Mouse (Mus musculus): Measurements from ENCODE around the gene Gm973.
A peak's percentile ranks its signal among the peaks of the same experiment; 100 is the strongest.
"Not testable (repeated sequence)": the region's sequence is repeated elsewhere in the genome, so short reads cannot be mapped to it uniquely, and the experiment has no call there.

The Gm973 gene

DNA sequence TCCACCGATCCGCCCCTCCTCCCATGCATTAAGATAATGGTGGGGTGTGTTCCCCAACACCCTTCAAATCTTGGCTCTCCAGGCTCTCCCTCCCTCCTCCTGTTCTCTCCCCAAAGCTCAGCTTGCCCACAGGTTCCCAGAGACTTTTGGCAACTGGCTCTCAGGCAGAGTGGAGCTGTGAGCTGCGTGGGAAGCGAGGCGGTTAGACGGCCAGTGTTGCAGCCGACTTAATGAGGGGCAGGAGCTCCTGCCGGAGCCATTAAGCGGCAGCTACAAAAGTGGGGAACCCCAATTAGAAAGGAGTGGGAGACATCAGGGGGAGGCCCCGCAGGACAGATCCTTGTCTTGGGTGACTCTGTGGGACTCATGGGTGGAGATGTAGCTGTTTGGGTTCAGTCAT, 76.3 kb downstream of the Gm973 start:
- no peak for DNase-seq

DNA sequence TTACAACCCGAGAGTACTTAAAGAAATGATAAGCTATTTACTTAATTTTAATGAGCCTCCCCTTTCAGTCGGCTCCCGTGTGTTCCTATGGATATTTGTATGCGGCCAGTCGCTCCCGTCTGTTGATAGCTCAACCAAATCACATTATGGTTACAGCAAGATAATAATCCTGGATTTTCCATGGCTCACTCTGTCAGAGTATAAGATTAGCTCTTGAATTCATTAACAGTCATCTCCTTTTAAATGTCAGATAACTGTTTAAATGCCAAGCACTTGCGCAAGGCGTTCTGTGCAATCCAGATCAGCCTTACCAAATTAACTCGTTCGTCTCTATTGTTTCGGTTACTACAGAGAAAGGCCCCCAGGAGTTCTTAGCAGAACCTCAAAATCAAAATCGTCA, 76.8 kb downstream of the Gm973 start:
- DNase-seq = no peak

DNA sequence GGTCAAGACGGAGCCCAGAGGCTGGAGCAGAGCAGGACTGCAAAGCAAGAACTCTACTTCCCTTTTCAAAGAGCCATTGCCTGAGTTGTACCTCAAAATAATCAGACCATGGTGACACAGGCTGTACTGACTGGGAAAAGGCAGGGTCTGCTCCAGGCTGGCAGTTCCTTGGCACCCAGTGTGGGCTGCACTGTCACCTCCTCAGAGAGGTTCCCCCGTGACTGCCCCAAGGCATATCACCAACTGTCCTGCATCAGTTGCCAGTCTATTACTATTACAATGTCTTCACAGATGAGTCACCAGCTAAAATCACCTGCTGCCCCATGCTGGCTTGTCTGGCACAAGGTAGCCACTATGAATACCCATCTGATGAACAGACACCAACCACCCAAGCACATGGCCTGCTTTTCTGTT, 77.6 kb downstream of the Gm973 start:
- peak; percentile 65 to 80 for DNase-seq

DNA sequence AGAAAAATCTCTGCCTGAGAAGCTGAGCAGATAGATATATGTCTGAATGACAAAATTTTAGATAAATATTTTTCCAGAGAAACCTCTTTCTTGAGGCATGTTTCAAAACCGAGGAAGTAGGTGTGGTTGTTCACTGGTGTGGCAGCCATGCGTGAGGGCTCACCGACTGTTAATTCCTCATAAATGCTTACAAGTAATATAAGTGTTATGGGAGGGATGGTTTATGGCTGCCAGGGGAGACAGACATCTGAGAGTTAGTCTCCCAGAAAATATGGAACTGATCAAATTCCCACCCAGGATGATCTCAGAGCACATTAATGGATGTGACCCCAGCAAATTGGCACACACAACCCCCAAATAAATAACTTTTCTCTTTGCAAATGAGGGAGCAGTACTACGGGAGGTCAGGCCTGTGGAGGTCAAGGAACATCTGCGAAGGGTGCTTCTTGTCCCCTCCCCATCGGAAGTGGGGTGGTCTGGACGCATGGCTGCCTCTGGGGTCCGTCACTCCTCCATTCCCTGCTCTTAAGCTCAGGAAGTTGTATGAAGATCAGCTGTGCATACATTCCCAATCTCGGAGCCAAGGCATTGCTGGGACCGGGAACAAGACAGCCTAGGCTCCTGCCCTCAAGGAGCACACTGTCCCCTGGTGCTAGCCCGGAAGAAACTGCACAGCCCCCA, 78.7 kb downstream of the Gm973 start:
- no peak for DNase-seq

DNA sequence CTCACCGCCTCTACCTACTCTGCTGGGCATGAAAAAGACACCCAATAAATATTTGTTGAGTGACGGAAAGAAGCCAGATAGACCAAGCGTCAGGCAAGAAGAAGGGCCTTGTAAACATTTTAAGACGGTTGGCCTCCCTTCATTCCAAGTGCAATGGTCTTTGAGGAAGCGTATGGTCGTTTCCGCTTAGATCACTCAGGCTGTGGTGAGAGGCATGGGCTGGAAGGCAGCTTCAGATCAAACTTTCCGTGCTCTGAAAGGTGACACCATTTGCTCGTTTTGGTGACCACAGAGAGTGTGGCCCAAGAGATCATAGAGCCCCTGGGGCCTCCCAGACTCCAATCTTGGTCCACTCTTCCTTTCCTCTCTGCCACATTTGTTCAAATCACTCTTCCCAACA, 79.5 kb downstream of the Gm973 start:
- no peak for DNase-seq

DNA sequence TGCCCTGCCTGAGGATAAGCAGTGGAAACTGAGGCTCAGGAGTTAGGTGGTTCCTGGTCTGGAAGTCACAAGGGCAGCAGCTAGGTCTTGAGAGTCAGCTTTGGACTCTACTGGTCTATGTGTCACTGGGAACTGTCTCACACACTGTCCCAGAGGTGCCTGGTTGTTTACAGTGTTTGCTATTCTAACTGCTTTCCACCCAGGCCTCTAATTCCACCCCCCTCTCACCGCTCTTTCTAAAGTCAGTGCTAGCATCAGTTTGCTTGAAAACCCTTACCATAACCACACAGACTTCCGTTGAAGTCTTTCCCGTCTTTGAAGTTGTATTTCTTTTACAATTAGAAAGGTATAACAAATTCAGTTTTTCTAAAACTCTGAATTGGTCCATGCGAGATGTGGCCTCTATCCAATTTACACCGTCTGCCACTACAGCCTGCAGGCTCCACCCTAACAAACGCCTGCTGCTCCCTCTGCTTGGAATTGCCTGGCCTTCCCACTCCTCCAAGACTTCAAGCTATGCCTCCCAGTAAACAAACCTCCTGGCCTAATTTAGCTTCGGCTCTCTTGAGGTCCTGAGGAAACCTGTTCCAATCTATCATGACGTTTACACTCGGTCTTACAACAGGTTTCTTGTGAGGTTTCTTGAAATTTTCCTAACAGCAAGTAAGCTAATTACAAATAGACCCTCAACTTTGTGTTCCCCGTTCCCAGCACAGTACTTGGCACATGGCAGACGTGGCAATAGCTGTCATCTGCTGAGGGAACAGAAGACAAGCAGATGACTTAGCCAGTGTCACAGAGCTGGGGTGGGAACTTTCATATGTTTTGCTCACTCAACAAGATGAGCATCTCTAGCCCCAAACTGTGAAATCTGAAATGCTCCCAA, 86.7 kb downstream of the Gm973 start:
- DNase-seq = peak; percentile 64 to 73

DNA sequence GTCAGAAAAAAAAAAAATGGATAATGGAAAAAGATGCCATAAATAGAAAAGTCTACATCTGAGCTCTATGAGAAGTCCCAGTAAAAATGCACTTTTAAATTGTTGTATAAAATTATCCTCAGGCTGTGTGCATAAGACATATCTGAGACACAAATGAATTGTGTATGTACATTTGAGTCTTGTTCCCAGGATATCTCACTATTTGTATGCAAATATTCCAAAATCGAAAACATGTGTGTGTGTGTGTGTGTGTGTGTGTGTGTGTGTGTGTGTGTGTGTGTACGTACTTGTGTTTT, 87.3 kb downstream of the Gm973 start:
- DNase-seq = no peak

DNA sequence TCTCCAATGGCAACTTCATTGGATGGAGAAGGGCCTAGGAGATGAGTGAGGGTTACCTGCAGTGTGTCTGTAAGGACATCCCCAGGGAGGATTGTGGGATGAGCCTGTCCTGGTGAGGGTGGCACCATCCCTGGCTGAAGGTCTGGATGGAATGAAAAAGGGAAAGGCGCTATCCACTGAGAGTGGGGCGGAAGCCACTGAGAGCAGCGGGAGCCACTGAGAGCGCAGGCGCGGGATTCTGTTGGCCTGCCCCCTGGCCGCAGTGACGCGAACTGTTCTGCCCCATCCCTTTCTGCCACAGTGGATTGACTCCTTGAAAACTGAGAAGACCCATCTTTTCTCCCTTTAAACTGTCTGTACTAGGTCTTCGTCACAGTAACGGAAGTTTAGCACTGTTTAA, 87.8 kb downstream of the Gm973 start:
- DNase-seq = no peak

DNA sequence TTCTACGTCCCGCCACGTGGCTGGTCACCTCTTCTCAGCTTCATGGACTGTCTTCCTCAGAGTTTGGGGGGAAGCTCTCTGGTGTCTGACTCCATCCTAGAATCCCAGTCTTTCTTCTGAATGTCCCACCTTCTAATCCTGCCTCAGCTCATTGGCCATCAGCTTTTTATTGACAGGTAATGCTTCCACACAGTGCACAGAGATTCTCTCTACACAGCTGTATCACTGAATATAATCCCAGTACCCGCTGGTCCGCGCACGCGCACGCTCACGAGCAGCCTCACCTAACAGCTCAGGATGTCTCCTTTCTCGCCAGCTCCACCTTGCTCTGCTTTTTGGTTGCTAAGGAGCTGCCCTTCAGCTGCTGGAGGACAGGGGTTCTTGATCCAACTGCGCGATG, 90.4 kb downstream of the Gm973 start:
- no peak for DNase-seq

DNA sequence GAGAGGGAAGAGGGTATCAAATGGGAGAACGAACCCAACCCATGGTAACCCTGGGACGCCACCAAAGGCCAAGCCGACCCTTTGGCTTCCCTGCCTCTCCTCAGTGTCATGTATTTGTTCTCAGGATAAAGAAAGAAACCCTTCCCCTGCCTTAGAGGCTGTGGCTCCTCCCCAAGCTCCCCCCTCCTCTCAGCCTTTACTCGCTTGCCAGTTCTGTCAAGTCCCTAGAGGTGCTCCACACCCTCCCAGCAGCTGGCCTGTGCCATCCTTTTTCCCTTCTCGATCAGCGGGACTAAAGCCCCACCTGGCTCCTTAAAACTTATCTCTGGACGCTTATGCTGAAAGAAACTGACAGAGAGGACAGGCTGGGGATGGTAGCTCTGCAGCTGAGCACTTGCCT, 91.0 kb downstream of the Gm973 start:
- DNase-seq = no peak

DNA sequence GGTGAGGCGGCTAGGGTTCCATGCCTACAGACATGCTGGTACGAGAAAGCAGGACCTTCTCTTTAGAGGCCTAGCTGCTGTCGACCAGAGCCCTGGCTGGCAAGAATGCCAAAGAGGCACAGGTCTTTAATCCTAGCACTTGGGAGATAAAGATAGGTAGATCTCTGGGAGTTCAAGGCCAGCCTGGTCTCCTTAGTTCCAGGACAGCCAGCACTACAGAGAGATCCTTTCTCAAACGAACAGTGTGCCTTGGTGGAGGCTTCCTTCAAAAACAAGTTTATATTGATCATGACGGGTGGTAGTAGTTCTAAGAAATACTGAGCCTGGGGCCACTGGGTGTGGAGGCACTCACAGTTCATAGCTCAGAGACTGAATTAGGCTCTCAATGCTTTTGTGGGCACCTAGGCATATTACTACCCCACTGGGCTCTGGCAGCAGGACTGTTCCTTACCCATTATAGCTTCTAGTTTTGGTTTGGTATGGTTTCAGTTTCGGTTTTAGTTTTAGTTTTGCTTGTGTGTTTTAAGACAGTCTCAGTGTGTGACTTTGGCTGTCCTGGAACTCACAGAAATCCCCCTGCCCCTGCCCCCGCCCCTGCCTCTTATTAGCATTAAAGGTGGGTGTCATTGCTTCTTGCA, 92.2 kb downstream of the Gm973 start:
- DNase-seq = no peak

DNA sequence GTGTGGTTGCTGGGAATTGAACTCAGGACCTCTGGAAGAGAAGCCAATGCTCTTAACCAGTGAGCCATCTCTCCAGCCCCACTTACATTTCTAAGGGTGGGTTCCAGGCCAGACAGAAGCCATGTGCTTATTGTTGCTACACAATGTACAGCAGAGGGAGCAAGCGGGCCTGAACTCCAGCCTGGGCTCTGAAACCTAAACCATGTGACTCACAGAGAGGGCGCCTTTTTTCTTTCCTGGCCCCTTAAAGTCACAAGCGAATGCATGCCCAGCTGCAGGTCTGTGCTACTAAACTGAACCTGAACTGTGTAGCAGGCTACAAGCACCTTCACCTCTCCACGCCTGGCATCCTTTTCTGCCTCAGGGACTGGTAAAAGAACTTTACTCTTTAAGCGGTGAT, 92.9 kb downstream of the Gm973 start:
- no peak for DNase-seq

DNA sequence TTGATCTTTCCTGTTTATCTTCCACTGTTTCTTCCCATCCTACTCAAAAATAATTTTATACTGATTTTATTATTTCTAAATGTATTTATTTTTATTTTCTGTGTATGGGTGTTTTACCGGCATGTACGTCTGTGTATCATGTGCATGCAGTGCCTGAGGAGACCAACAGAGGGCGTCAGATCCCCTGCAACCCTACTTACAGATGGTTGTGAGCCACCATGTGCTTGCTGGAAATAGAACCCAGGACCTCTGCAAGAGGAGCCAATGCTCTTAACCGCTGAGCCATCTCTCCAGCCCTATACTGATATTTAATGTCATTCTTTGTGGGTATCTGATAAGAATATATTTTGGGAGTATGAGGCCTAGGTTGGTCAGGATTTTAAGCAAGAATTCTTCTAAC, 93.4 kb downstream of the Gm973 start:
- no peak for DNase-seq

DNA sequence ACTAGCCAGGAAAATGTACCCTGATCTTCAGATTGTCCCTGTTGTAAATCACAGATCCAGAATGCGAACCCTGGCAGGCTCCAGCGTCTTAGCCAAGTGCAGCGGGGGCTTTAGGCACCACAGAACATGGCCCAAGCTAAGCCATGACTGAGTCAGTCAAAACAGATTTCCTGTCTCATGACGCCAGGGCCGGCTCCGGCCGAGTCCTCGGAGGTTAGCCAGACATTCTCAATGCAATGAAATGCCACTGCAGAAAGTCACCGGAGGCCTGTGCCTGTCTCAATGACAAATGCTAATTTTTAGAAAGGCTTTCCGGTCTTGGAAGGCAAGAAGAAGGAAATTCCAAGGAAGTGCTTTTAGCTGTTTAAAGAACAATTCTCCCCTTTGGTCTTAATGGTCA, 93.8 kb downstream of the Gm973 start:
- no peak for DNase-seq

DNA sequence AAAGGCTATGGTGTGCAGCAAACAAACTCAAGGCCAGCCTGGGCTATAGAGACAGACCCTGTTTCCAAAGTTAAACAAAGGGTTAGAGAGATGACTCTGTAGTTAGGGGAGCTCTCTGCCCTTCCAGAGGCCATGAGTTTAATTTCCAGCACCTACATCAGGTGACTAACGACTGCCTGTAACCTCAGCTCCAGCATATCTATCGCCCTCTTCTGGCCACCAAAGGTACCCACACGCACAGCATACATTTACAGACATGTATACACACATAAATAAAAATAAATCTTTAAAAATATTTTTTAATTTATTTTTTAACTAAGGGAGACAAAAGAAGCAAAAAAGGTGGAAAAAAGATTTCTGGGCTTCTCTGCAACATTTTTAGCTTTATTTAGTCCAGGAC, 94.9 kb downstream of the Gm973 start:
- no peak for DNase-seq

DNA sequence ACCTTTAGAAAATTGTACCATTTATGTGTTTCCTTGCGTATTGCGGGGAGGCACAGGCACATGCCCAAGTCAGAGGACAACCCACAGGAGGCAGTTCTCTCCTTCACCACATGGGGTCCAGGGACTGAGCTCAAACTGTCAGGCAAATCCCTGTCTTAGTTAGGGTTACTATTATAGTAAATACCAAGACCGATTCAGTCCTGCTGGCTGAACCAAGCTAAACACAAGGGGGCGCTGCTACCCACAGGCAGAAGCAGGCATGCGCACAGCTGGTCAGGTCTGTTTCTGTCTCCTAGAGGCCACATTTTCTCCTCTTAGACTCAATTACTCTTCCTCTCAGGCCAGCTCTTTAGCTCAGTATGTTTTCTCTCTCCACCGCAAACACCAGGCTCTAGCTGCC, 97.7 kb downstream of the Gm973 start:
- DNase-seq = peak; percentile 50 to 51

DNA sequence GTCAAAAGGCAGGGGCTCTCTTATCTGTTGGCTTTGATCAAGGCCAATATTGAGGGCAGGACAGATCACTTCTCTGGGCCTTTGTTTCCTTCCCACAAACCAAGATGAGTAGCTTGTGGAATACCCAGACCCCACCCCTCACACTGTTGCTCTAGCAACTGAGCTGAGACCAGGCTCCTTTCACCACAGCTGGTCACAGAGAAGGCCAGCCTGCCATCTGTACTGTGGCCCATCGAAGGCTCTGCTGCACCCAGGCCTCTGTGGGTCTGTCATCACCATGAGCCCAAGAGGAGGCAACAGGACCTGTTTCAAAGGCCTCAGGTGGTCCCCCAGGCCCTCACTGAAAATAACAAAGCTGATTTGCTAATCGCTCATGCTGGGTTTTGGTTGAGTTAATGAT, 99.0 kb downstream of the Gm973 start:
- no peak for DNase-seq

DNA sequence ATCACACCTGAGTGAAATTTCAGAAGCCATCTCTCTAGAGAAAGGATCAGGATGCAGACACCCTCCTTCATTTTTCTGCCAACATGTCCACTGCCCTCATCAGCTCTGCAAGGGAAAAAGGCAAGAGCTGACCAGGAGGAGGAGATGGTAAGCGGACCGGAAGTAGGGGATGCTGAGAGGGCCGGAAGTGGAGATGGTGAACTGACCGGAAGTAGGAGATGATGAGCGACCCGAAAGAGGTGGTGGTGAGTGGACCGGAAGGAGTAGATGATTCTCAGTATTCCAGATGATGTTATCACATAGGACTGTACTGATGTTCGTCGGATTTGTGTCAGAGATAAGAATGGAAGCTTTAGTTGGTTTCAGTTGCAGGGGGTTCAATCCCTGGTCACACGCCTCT, 103.1 kb downstream of the Gm973 start:
- DNase-seq = no peak

DNA sequence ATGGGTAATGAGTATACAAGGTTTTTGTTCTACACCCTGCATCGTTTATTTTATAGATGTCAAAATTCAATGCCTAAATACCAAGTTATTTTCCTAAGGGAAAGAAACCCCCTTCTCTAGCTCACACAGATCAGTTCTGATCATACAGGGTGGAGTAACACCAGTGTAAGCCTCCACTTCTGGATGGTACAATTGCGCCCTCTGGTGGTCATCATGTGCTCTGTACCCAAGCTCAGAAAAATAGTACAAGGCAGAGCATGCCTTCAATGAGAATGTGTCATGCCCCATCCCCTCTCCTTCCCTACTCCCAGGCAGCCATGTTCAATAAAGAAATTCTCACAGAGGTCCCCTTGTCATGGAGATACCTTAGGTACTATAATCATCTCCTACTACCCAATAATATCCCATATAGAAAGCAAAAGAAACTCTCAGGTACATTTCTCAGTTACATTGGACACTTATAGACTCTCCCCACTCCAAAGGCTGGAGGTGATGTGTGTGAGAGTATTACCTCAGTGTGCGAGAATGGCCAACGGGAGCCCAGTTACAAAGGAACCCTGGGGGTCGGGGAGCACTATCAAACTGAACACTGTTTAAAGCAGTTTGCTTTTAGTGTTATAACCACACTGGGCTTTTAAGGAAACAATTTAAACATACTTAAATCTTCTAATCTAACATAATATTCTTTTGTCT, 107.4 kb downstream of the Gm973 start:
- DNase-seq = peak; percentile 81 to 86

DNA sequence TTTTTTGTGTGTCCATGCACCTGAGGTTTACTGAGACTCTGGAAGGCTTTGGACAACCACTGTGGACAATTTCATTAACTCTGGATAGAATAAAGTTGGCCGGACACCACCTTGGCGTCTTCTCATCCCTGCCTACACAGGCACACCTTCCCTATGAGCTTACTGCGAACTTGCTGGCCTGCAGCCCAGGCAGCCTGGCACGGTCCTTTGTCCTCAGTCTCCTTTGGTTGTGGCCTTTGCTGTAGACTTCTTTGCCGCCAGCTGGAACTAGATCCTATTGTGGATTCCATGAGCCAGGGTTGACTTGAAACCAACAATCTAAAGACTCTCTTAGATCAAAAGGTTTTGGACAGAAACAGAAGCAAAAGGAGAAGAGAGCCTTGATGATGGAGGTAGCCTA, 109.3 kb downstream of the Gm973 start:
- DNase-seq = peak; percentile 87 to 90

DNA sequence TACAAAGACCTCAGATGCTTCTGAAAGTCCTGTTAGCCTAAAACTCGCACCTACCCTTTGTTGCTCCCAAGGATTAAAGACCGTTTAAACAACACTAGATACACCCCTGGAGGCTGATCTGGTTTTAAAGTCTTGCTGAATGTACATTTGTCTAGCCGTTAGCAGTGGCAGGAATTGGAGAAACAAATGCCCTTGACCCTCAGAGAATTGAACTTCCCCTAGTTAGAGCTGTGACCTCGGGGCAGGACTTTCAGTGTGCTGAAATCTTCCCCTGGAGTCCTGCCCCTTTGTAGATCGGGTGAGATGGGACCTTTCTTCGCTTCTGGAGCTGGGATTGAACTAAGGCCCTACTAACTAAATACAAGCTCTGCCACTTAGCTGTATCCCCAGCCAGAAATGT, 113.1 kb downstream of the Gm973 start:
- DNase-seq = no peak

DNA sequence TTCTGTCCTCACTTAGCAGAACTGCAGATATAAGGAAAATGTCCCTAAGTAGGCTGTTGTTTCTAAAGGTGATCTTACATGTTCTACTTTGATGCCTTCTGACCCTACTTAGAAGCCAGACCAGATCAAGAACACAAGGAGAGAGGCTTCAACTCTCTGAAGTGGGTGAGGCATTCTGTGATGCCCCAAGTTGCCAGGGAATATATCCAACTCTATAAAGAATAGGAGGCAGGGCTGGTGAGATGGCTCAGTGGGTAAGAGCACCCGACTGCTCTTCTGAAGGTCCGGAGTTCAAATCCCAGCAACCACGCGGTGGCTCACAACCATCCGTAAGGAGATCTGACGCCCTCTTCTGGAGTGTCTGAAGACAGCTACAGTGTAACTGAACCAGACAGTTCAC, 114.3 kb downstream of the Gm973 start:
- DNase-seq = not testable (repeated sequence)

DNA sequence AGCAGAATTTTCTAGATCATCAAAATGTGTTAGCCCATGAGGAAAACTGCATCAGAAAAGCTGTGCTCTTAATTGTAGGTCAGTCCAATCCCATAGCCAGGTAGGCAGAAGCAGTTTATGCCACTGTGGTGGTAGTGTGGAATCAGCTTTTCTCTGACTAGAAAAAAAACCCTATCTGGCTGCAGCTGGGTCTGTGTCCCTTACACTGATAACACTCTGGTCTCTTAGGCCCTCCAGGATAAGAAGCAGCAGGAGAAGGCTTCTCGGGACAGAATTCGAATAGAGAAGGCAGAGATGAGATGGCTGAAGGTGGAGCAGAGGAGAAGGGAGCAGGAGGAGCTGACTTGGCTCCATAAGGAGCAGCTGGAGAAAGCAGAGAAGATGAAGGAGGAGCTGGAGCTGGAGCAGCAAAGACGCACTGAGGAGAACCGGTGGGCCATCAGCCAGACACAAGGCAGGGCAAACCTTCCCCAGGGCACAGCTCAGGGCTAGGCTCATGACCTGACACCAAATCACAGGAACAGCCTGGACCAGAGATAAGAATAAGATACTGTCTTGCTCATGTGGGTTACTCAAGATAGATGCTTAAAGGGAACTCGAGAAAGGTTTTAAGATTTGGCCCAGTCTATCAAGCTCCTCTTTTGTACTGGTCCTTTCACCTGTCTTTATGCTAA, 116.1 kb downstream of the Gm973 start:
- DNase-seq = no peak
